ENCODE assay signal across 31 mouse cellular contexts in genomic region chr17:67666981-67667380, GRCm38 (mm10). TPM values are rescaled to one million over a fixed set of nuclear protein-coding genes. Genes with fewer than 3 reads are reported as not detected.
DNase-seq lines count a peak whose midpoint lies in the region; ATAC-seq lines count a peak whose summit lies in the region.
"Had no signal": no experiment of that assay in that cellular context is flagged by ENCODE, and none has a peak within 500 bp of the region (broad histone marks: within the 10 kb centered on the region; RNA-seq: fewer than 3 reads in every experiment).

No protein-coding gene starts in this region.

- no peaks in the 10 kb centered on the region for H3K9me3 ChIP-seq in kidney, embryonic 14.5 days (ENCODE audit: control insufficient read depth, low read length)
- H3K9me3 ChIP-seq: embryonic facial prominence, embryonic 12.5 days; embryonic facial prominence, embryonic 15.5 days; heart, embryonic 12.5 days had no signal

- WGBS in kidney, embryonic 14.5 days, result 69% methylated on average over 5 of the region's 5 CpGs

- H3K9ac ChIP-seq in kidney, embryonic 14.5 days (ENCODE audit: low read depth, low read length), result no peak overlapping the region
- H3K9ac ChIP-seq: embryonic facial prominence, embryonic 12.5 days; embryonic facial prominence, embryonic 15.5 days; forebrain, postnatal 0 days; heart, embryonic 12.5 days; hindbrain, embryonic 14.5 days had no signal

- H3K36me3 ChIP-seq in kidney, embryonic 14.5 days (ENCODE audit: control insufficient read depth, insufficient read depth, low read length), result no peaks in the 10 kb centered on the region
- H3K36me3 ChIP-seq: embryonic facial prominence, embryonic 12.5 days; embryonic facial prominence, embryonic 15.5 days; heart, embryonic 12.5 days had no signal

- no peaks in the 10 kb centered on the region for H3K4me1 ChIP-seq in kidney, embryonic 14.5 days (ENCODE audit: control insufficient read depth, insufficient read depth, low read length)
- H3K4me1 ChIP-seq: embryonic facial prominence, embryonic 12.5 days; embryonic facial prominence, embryonic 15.5 days had no signal

- peak; percentile 63 to 82 for DNase-seq in adrenal gland, adult (ENCODE audit: inconsistent age in 2 of 2, low spot score in 1 of 2)
- DNase-seq in adrenal gland, postnatal 4 days (ENCODE audit: low spot score in 2 of 2), result no peak
- DNase-seq in ovary, adult 18-20 months (ENCODE audit: low spot score), result peak; percentile 49
- no peak for DNase-seq in ovary, postnatal 14 days (ENCODE audit: low spot score)
- DNase-seq in adrenal gland, adult 8-10 months, result peak; percentile 30
- DNase-seq in adrenal gland, postnatal 36 days, result peak; percentile 42 to 55
- DNase-seq: cerebellum, adult 11 months; cerebellum, adult 2 months; cerebellum, adult 9-11 months; cerebellum, postnatal 25 days; forebrain, postnatal 0 days; gastrocnemius, adult 2 months; gastrocnemius, postnatal 14 days; heart, adult 18-20 months; heart, postnatal 14 days; heart, postnatal 4 days had no signal

- ATAC-seq in kidney, embryonic 14.5 days (ENCODE audit: low FRiP score, low TSS enrichment), result no peak
- ATAC-seq: activated CD4-positive, CD25-positive, alpha-beta regulatory T cell, adult 4 months; forebrain, postnatal 0 days; hindbrain, postnatal 0 days; inflammation-experienced regulatory T-cells, adult 6 months had no signal

- no peak overlapping the region for H3K27ac ChIP-seq in kidney, embryonic 14.5 days (ENCODE audit: low read depth, low read length)
- H3K27ac ChIP-seq: embryonic facial prominence, embryonic 12.5 days; embryonic facial prominence, embryonic 15.5 days; gastrocnemius, adult 2 months; hindbrain, embryonic 14.5 days; hindbrain, postnatal 0 days had no signal

- no peak overlapping the region for H3K4me3 ChIP-seq in kidney, embryonic 14.5 days (ENCODE audit: low read length)
- H3K4me3 ChIP-seq: embryonic facial prominence, embryonic 12.5 days; embryonic facial prominence, embryonic 15.5 days; gastrocnemius, adult 2 months; heart, embryonic 12.5 days had no signal

- no peak overlapping the region for H3K4me2 ChIP-seq in kidney, embryonic 14.5 days (replicated peaks; ENCODE audit: low read depth, low read length)
- H3K4me2 ChIP-seq: embryonic facial prominence, embryonic 12.5 days; embryonic facial prominence, embryonic 15.5 days; heart, embryonic 12.5 days; hindbrain, embryonic 14.5 days had no signal

- no peaks in the 10 kb centered on the region for H3K27me3 ChIP-seq in kidney, embryonic 14.5 days (ENCODE audit: control insufficient read depth, insufficient read depth, low read length)
- H3K27me3 ChIP-seq: embryonic facial prominence, embryonic 12.5 days; embryonic facial prominence, embryonic 15.5 days; heart, embryonic 12.5 days had no signal

RNA-seq across cellular contexts. Expression of gene Lama1, which starts 30.1 kb away (rescaled TPM):
- total RNA-seq in adrenal gland, postnatal 4 days (2021), result 10 to 100 TPM; 21.6 to 34.4 TPM
- 10 to 100 TPM; 14.0 to 23.9 (median 18.3) TPM for total RNA-seq in adrenal gland, adult 8-10 months (2022)
- total RNA-seq in adrenal gland, postnatal 36 days (2021), result 10 to 100 TPM; 10.1 to 15.7 TPM
- 31.0 and 60.4 TPM in 2 replicates for polyA plus RNA-seq in kidney, embryonic 14.5 days (2014; fragmentation: Nextera tagmentation; extraction: Ambion mirVana)
- total RNA-seq: common myeloid progenitor, adult 5-6 weeks had no signal
- polyA plus RNA-seq: activated CD4-positive, CD25-positive, alpha-beta regulatory T cell, adult 4 months; inflammation-experienced regulatory T-cells, adult 6 months had no signal

RNA-seq across cellular contexts. Expression of gene Lrrc30, which starts 34.5 kb away (rescaled TPM):
- total RNA-seq in adrenal gland, postnatal 4 days (2021), result under 1 TPM; 0.50 to 0.62 TPM
- total RNA-seq in adrenal gland, adult 8-10 months (2022), result under 1 TPM in 3 of 4 experiments, not detected in 1; 0.32 to 0.66 (median 0.52) TPM
- total RNA-seq in adrenal gland, postnatal 36 days (2021), result under 1 TPM in 1 of 2 experiments, not detected in 1; 0.92 TPM
- polyA plus RNA-seq in kidney, embryonic 14.5 days (2014; fragmentation: Nextera tagmentation; extraction: Ambion mirVana), result 0.12 TPM in 1 of 2 replicates, not detected in the other
- total RNA-seq: common myeloid progenitor, adult 5-6 weeks; ES-E14; forebrain, postnatal 0 days; hindbrain, postnatal 0 days had no signal
- polyA plus RNA-seq: activated CD4-positive, CD25-positive, alpha-beta regulatory T cell, adult 4 months; cerebellum, adult 2 months; forebrain, embryonic 11.5 days; forebrain, embryonic 14.5 days; forebrain, postnatal 0 days; frontal cortex, adult 2 months; heart, embryonic 16.5 days; hindbrain, embryonic 11.5 days; hindbrain, embryonic 14.5 days; hindbrain, postnatal 0 days; inflammation-experienced regulatory T-cells, adult 6 months had no signal

Comparison
In these comparisons a context has a peak if more than half of its experiments do, and no peak if none do; other contexts are left out.
1. DNase-seq: peak in adrenal gland, adult (2 of 2), ovary, adult 18-20 months (single experiment), adrenal gland, adult 8-10 months (single experiment) and adrenal gland, postnatal 36 days (2 of 2); none in adrenal gland, postnatal 4 days (0 of 2) and ovary, postnatal 14 days (single experiment).